ENCODE assay signal across 8 mouse cellular contexts in the genomic region with DNA sequence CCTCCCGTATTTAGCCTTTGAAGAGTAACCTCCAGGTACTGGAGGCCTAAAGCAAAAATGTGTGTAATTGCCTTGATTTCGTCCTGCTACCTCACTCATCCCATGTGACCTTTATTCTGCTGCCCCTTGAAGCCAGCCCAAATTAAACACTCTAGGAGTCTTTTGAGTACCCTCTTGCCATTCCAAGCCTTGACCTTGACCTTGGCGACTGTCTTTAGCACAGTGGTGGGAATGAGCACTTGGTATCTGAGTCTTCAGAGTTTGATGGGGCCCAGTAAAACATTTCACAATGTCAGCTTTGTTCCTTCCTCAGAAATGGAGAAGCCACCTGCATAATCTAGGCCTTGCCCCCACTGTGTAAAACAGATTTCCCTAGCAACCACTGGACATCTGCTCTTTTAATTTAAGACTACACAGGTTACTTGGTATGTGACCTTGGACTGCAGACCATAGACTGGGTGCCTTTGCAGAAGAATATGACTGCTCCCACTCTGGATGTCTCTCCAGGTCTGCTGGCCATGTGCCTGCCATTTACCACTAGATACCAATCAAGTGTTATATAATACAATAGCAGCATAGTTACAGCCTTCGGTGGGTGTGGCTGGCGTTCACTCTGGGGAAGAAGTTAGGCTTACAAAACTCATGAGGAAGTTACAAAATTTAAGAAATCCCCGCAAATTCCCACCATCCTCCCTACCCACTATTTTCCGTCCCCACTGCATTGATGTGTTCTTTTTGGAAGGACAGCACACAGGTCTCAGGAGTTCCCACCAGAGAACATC. TPM values are rescaled to one million over a fixed set of nuclear protein-coding genes. Genes with fewer than 3 reads are reported as not detected.
DNase-seq lines count a peak whose midpoint lies in the region; ATAC-seq lines count a peak whose summit lies in the region.

Gene Nadk, plus strand, starts transcription at position 718 of the 782 bp plus-strand sequence.

- WGBS in intestine, embryonic 16.5 days: 60% methylated on average over 7 of the region's 7 CpGs

- peaks cover 16% of the 10 kb centered on the region for H3K36me3 ChIP-seq in intestine, embryonic 16.5 days (ENCODE audit: control insufficient read depth, insufficient read depth, low read length)
- H3K36me3 ChIP-seq in splenic B cell, adult 2 months (ENCODE audit: control insufficient read depth, insufficient read depth, low read length, poor library complexity, severe bottlenecking): peaks cover 5% of the 10 kb centered on the region

- no peaks in the 10 kb centered on the region for H3K9me3 ChIP-seq in intestine, embryonic 16.5 days (ENCODE audit: control insufficient read depth, low read length)

- peak; percentile 75 for DNase-seq in 416B (ENCODE audit: low read depth)
- peak; percentile 35 for DNase-seq in CD4-positive, CD25-positive, alpha-beta regulatory T cell, adult 2 months (ENCODE audit: low read depth, low spot score)
- DNase-seq in cerebellum, postnatal 10 days: peak; percentile 26 to 38
- no peak for DNase-seq in gonadal fat pad, adult 2 months (ENCODE audit: low read depth)
- DNase-seq in lung, postnatal 10 days: peak; percentile 47
- peak; percentile 39 for DNase-seq in splenic B cell, adult 2 months (ENCODE audit: low read depth, low spot score)
- DNase-seq in yolk sac, embryonic 10.5 days (ENCODE audit: low spot score): no peak

- peaks cover 47% of the 10 kb centered on the region for H3K4me1 ChIP-seq in intestine, embryonic 16.5 days (ENCODE audit: control insufficient read depth, insufficient read depth, low read length)

- peak within 1 kb of the TSS; percentile 36 for H3K9ac ChIP-seq in intestine, embryonic 16.5 days (ENCODE audit: low read depth, low read length)

- H3K4me3 ChIP-seq in intestine, embryonic 16.5 days (ENCODE audit: low read length): peak within 1 kb of the TSS; percentile 37

- H3K4me2 ChIP-seq in intestine, embryonic 16.5 days (ENCODE audit: low read depth, low read length): peak within 1 kb of the TSS; percentile 57

- peak within 1 kb of the TSS; percentile 76 for H3K27ac ChIP-seq in intestine, embryonic 16.5 days (ENCODE audit: low read length)

- no peak for ATAC-seq in intestine, embryonic 16.5 days

- no peaks in the 10 kb centered on the region for H3K27me3 ChIP-seq in intestine, embryonic 16.5 days (replicated peaks; ENCODE audit: control insufficient read depth, insufficient read depth, low read length)
- H3K27me3 ChIP-seq in splenic B cell, adult 2 months (ENCODE audit: control insufficient read depth, insufficient read depth, low read length, poor library complexity, severe bottlenecking): no peaks in the 10 kb centered on the region

RNA-seq across cellular contexts. Expression of gene Nadk, which starts in this region (rescaled TPM):
- polyA plus RNA-seq in gonadal fat pad, adult 2 months (2012; rRNA removed): 163 and 200 TPM in 2 replicates
- polyA plus RNA-seq in intestine, embryonic 16.5 days (2015; fragmentation: Nextera tagmentation; extraction: Ambion mirVana): 97.3 and 98.2 TPM in 2 replicates

Comparison
In these comparisons a context has a peak if more than half of its experiments do, and no peak if none do; other contexts are left out.
1. DNase-seq: peak in 416B (single experiment), CD4-positive, CD25-positive, alpha-beta regulatory T cell, adult 2 months (single experiment), cerebellum, postnatal 10 days (2 of 2), lung, postnatal 10 days (single experiment) and splenic B cell, adult 2 months (single experiment); none in gonadal fat pad, adult 2 months (single experiment) and yolk sac, embryonic 10.5 days (single experiment).